Mouse (Mus musculus) brain, embryonic 14.5 days (tissue): ENCODE data around the gene Prdm5.
A peak's percentile ranks its signal among the peaks of the same experiment; 100 is the strongest.

Experiments
- CTCF ChIP-seq: fragments of 200-500 bp; IDR thresholded peaks from 2 replicates; pipeline ENCODE4 v1.5.1; 2012; ENCODE audit warnings: inconsistent platforms, mild to moderate bottlenecking, moderate library complexity, borderline replicate concordance; ENCODE audit not compliant: insufficient read depth, insufficient read length; ENCODE audit errors: extremely low read depth
- POLR2A ChIP-seq: fragments of 200-500 bp; IDR thresholded peaks from 2 replicates; pipeline ENCODE4 v1.6.1; 2012; ENCODE audit warnings: mild to moderate bottlenecking, inconsistent platforms, borderline replicate concordance; ENCODE audit not compliant: poor library complexity, insufficient read depth, insufficient read length, severe bottlenecking; ENCODE audit errors: extremely low read depth

- peak; percentile 36; the same call in 1 of the 2 replicates for TF ChIP-seq POLR2A
- TF ChIP-seq CTCF = no peak
Observed at GRCm38 (mm10) chr6:65778861-65779688, at the start of gene Prdm5.
